Mouse (Mus musculus) cerebellum, adult 2 months (tissue): ENCODE measurements around the gene Tbc1d10b.

Source experiments
- CTCF ChIP-seq: fragments of 200-500 bp; IDR thresholded peaks from 2 replicates; pipeline ENCODE4 v1.5.1; 2011; ENCODE audit warnings: low read depth, mild to moderate bottlenecking, control low read depth, low read length, moderate library complexity, borderline replicate concordance; ENCODE audit not compliant: insufficient read depth
- POLR2A ChIP-seq: fragments of 200-500 bp; IDR thresholded peaks from 2 replicates; pipeline ENCODE4 v1.6.1; 2011; ENCODE audit warnings: low read length, control low read depth, borderline replicate concordance; ENCODE audit not compliant: insufficient read depth

DNA sequence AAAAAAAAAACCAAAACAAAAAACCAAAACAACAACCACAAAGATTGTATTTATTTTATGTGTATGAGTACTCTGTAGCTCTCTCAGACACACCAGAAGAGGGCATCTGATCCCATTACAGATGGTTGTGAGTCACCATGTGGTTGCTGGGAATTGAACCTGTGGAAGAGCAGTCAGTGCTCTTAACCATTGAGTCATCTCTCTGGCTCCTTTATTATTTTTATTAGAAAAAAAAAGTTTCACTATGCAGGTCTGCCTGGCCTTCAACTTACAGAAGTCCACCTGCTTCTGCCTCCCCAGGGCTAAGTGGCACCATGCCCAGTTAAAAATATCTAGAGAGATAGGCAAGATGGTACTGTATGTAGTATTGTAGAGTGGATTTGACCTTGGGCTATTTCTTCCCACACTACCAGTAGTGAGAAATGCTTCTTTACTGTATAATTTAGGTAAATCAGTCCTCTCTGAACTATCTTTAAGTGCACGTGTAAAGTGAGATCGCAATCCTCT, 35.1 kb upstream of the Tbc1d10b start:
- TF ChIP-seq CTCF = no peak
- no peak for TF ChIP-seq POLR2A
